Comparison of ENCODE assay signal across 10 mouse cellular contexts in genomic region chr11:85574496-85574895, GRCm38 (mm10).
DNase-seq lines count a peak whose midpoint lies in the region; ATAC-seq lines count a peak whose summit lies in the region.
"Had no signal": no experiment of that assay in that cellular context is flagged by ENCODE, and none has a peak within 500 bp of the region (broad histone marks: within the 10 kb centered on the region; RNA-seq: fewer than 3 reads in every experiment).

No protein-coding gene starts in this region.

- peaks cover 37% of the 10 kb centered on the region for H3K4me1 ChIP-seq in lung, embryonic 16.5 days (replicated peaks; ENCODE audit: control insufficient read depth, insufficient read depth, low read length)
- H3K4me1 ChIP-seq: limb, embryonic 15.5 days had no signal

- H3K27me3 ChIP-seq in lung, embryonic 16.5 days (ENCODE audit: control insufficient read depth, insufficient read depth, low read depth, low read length), result no peaks in the 10 kb centered on the region
- H3K27me3 ChIP-seq: limb, embryonic 15.5 days had no signal

- DNase-seq in heart, adult 11 months, result peak; percentile 96
- DNase-seq in heart, postnatal 25 days (ENCODE audit: low spot score), result no peak
- DNase-seq in embryo, embryonic 10.5 days (ENCODE audit: low spot score), result peak; percentile 30
- peak; percentile 56 for DNase-seq in induced T-regulatory cell, adult 2 months (ENCODE audit: low read depth)
- no peak for DNase-seq in testis, postnatal 14 days (ENCODE audit: low spot score)
- DNase-seq in left cerebral cortex, adult 11 months (ENCODE audit: low spot score), result no peak
- DNase-seq: adrenal gland, adult 8-10 months had no signal

- H3K27ac ChIP-seq in lung, embryonic 16.5 days (ENCODE audit: low read length), result peak overlapping the region; percentile 50; the same call in 1 of the 2 replicates
- H3K27ac ChIP-seq: limb, embryonic 15.5 days had no signal

- no peaks in the 10 kb centered on the region for H3K36me3 ChIP-seq in lung, embryonic 16.5 days (ENCODE audit: control insufficient read depth, insufficient read depth, low read length)
- H3K36me3 ChIP-seq: limb, embryonic 15.5 days had no signal

- intact Hi-C loops in heart, postnatal 25 days (cut with DNase I), result loop anchor here (2.0 to 5.0 kb wide), 2 partner anchors 40 to 47 kb away; no protein-coding TSS in a partner anchor

- H3K4me2 ChIP-seq in lung, embryonic 16.5 days (ENCODE audit: low read depth, low read length), result no peak overlapping the region
- H3K4me2 ChIP-seq: limb, embryonic 15.5 days had no signal

- ATAC-seq in lung, embryonic 16.5 days (ENCODE audit: low read depth), result peak; percentile 77
- no peak for ATAC-seq in frontal cortex, adult (ENCODE audit: low TSS enrichment)

- no peak overlapping the region for H3K4me3 ChIP-seq in lung, embryonic 16.5 days (ENCODE audit: low read length)
- H3K4me3 ChIP-seq: limb, embryonic 15.5 days had no signal

- H3K9me3 ChIP-seq in lung, embryonic 16.5 days (ENCODE audit: control insufficient read depth, low read length), result no peaks in the 10 kb centered on the region
- H3K9me3 ChIP-seq: limb, embryonic 15.5 days had no signal

- WGBS in lung, embryonic 16.5 days, result under 1% methylated on average over 4 of the region's 4 CpGs

- no peak overlapping the region for H3K9ac ChIP-seq in lung, embryonic 16.5 days (ENCODE audit: low read length)
- H3K9ac ChIP-seq: limb, embryonic 15.5 days had no signal

Comparison
In these comparisons a context has a peak if more than half of its experiments do, and no peak if none do; other contexts are left out.
1. DNase-seq: peak in heart, adult 11 months (single experiment), embryo, embryonic 10.5 days (single experiment) and induced T-regulatory cell, adult 2 months (single experiment); none in heart, postnatal 25 days (single experiment), testis, postnatal 14 days (single experiment) and left cerebral cortex, adult 11 months (single experiment).